Mouse (Mus musculus): Measurements from ENCODE around the gene Ifng. TPM values are rescaled to one million over a fixed set of nuclear protein-coding genes. Genes with fewer than 3 reads are reported as not detected.
"Not testable (repeated sequence)": the region's sequence is repeated elsewhere in the genome, so short reads cannot be mapped to it uniquely, and the experiment has no call there.

Gene Ifng
- polyA plus RNA-seq, 1 experiment = not detected

DNA sequence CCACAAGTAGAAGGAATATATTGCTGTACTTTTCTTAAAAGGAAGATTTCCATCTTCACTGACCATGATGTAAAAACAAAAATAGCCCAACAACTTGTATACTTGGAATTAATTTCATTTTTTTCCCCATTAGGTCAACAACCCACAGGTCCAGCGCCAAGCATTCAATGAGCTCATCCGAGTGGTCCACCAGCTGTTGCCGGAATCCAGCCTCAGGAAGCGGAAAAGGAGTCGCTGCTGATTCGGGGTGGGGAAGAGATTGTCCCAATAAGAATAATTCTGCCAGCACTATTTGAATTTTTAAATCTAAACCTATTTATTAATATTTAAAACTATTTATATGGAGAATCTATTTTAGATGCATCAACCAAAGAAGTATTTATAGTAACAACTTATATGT, 4.2 kb downstream of the Ifng start:
- H3K27ac ChIP-seq (ENCODE audit: insufficient read depth, low read length) = no peak overlapping the region
- no peak overlapping the region for H3K4me3 ChIP-seq (ENCODE audit: insufficient read depth, low read length)
- TF ChIP-seq CTCF (IDR thresholded peaks at IDR 0.05; ENCODE audit: borderline replicate concordance, insufficient read depth, low read length) = no peak
- TF ChIP-seq POLR2A (IDR thresholded peaks at IDR 0.05; ENCODE audit: low read depth, low read length) = no peak
- no peaks in the 10 kb centered on the region for H3K4me1 ChIP-seq (ENCODE audit: control insufficient read depth, insufficient read depth, low read length)

DNA sequence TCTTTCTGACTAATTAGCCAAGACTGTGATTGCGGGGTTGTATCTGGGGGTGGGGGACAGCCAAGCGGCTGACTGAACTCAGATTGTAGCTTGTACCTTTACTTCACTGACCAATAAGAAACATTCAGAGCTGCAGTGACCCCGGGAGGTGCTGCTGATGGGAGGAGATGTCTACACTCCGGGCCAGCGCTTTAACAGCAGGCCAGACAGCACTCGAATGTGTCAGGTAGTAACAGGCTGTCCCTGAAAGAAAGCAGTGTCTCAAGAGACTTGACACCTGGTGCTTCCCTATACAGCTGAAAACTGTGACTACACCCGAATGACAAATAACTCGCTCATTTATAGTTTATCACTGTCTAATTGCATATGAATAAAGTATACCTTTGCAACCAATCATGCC, 4.7 kb downstream of the Ifng start:
- no peak overlapping the region for H3K27ac ChIP-seq (ENCODE audit: insufficient read depth, low read length)
- TF ChIP-seq CTCF (IDR thresholded peaks at IDR 0.05; ENCODE audit: borderline replicate concordance, insufficient read depth, low read length) = no peak
- TF ChIP-seq POLR2A (IDR thresholded peaks at IDR 0.05; ENCODE audit: low read depth, low read length) = no peak
- no peaks in the 10 kb centered on the region for H3K4me1 ChIP-seq (ENCODE audit: control insufficient read depth, insufficient read depth, low read length)
- H3K4me3 ChIP-seq (ENCODE audit: insufficient read depth, low read length) = no peak overlapping the region

DNA sequence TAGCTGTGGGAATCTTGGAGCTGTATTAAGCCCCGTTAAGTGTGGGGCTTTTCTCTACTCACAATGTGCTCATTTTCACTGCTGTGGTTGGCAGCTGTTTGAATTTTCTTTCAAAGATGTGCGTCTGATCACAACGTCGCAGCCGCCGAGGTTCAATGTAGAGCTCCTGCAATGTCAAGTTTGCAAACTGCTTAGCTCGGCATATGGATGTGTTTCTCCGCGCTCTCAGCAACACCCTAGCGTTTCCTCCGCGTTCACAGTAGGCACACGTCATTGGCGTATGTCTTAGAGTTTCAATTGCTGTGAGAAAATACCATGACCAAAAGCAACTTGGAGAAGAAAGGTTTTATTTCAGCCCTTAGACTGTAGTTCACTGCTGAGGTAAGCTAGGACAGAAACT, 5.1 kb downstream of the Ifng start:
- Histone ChIP-seq H3K4me3 (ENCODE audit: insufficient read depth, low read length) (no peak overlapping the region), H3K27ac (ENCODE audit: insufficient read depth, low read length) (no peak overlapping the region), H3K4me1 (ENCODE audit: control insufficient read depth, insufficient read depth, low read length) (no peaks in the 10 kb centered on the region)
- TF ChIP-seq CTCF (IDR thresholded peaks at IDR 0.05; ENCODE audit: borderline replicate concordance, insufficient read depth, low read length) (no peak), POLR2A (IDR thresholded peaks at IDR 0.05; ENCODE audit: low read depth, low read length) (no peak)

DNA sequence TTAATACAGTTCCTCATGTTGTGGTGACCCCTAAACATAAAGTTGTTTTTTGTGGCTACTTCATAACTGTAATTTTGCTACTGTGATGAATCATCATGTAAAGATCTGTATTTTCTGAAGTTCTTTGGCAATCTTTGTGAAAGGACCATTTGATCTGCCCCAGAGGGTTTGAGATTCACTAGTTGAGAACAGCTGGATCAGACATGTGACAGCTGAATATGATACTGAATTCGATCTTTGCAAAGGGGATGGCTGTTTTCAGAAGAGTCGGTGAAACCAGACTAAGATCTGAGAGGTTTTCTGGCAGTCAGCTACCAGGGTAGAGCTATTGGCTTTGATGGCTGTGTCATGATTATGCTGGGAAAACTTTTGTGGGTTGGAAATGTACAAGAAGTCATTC, 10.9 kb downstream of the Ifng start:
- no peak overlapping the region for H3K27ac ChIP-seq (ENCODE audit: insufficient read depth, low read length)
- TF ChIP-seq CTCF (IDR thresholded peaks at IDR 0.05; ENCODE audit: borderline replicate concordance, insufficient read depth, low read length) (no peak), POLR2A (IDR thresholded peaks at IDR 0.05; ENCODE audit: low read depth, low read length) (no peak)
- H3K4me1 ChIP-seq (ENCODE audit: control insufficient read depth, insufficient read depth, low read length) = no peaks in the 10 kb centered on the region
- H3K4me3 ChIP-seq (ENCODE audit: insufficient read depth, low read length) = no peak overlapping the region

DNA sequence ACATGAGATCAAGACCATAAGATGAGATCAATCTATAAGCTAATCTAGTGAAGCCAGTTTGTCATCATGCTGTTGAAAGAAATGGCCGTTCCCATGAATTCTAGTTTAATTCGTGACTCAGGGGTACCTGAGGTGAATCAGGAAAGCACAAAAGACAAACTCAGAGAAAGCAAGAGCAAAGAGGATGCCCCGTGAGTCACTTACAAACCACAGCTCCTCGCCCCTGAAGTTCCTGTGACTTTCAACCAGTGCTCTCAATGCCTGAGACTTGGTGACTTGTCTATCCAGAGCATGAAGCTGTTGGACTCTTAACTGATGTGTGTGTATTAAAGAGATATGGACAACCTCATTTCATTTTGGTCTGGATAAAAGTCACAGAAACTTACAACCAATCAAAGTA, 17.9 kb downstream of the Ifng start:
- Histone ChIP-seq H3K4me3 (ENCODE audit: insufficient read depth, low read length) (no peak overlapping the region), H3K27ac (ENCODE audit: insufficient read depth, low read length) (no peak overlapping the region), H3K4me1 (ENCODE audit: control insufficient read depth, insufficient read depth, low read length) (no peaks in the 10 kb centered on the region)
- no peak for TF ChIP-seq POLR2A (IDR thresholded peaks at IDR 0.05; ENCODE audit: low read depth, low read length)

DNA sequence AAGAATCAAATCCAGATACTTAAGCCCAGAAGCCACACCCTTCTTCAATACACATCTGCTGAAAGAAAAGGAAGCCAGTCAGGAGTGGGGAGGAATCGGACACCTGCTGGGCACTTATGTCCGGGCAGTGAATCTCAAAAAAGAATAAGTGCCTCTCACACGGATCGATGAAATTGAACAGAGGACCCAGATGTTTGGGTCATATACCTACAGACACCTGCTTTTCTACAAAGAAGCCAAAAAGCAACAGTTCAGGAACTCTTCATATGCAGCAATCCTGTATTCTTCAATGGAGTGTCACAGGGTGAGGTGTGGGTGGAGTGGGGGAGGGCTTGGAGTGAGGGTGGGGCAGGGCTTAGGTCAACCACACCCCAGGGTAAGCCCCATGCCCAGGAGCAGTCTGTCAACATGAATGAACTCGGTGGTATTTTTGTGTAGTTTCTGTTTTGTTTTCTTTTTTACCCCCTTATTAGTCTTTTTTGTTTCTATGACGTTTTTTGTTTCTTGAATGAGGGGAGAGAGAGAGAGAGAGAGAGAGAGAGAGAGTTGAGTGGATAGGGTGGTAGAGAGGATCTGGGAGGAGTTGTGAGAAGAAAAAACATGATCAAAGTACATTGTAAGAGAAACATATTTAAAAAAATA, 20.4 kb downstream of the Ifng start:
- H3K4me3 ChIP-seq (ENCODE audit: insufficient read depth, low read length) = no peak overlapping the region
- TF ChIP-seq CTCF (IDR thresholded peaks at IDR 0.05; ENCODE audit: borderline replicate concordance, insufficient read depth, low read length) (no peak), POLR2A (IDR thresholded peaks at IDR 0.05; ENCODE audit: low read depth, low read length) (no peak)
- no peak overlapping the region for H3K27ac ChIP-seq (ENCODE audit: insufficient read depth, low read length)
- H3K4me1 ChIP-seq (ENCODE audit: control insufficient read depth, insufficient read depth, low read length) = no peaks in the 10 kb centered on the region

DNA sequence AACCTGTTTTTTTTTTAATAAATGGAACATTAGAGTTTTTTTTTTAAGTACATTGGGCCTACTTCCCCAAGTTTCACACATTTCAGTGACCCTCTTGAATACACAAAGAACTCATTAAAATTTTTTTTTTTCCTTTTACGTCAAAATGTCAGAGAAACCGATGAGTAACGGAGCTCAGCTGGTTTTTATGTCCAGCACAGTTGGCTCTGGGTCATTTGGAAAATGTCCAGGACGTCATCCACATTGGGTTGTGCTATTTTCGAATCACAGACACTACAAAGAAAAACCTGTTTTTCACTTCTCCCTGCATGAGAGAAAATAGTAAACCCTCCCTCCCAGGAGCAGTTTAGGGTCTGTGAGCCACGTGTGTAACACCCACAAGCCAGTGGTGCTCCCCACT, 25.6 kb downstream of the Ifng start:
- no peak for TF ChIP-seq CTCF (IDR thresholded peaks at IDR 0.05; ENCODE audit: borderline replicate concordance, insufficient read depth, low read length)
- no peak for TF ChIP-seq POLR2A (IDR thresholded peaks at IDR 0.05; ENCODE audit: low read depth, low read length)
- Histone ChIP-seq H3K27ac (ENCODE audit: insufficient read depth, low read length) (no peak overlapping the region), H3K4me1 (ENCODE audit: control insufficient read depth, insufficient read depth, low read length) (no peaks in the 10 kb centered on the region; the same call in 1 of the 2 replicates), H3K4me3 (ENCODE audit: insufficient read depth, low read length) (no peak overlapping the region)

DNA sequence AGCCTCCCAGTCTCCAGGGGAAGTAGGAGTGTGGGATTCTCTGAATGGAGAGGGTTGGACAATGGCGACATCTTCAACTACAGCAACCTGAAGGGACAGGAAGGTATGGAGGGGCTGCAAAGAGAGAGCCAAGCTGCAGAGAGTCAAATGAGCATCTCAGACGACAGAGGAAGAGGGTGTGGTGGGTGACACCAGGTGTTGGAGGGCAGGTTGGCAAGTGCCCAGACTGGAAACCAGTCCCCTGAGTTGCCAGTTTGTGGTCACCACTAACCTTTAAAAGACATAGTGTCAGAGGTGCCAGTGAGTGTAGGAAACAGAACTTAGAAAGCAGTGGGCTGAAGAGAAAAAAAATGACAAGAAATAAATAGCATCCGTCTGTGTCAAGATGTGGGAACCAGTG, 28.2 kb downstream of the Ifng start:
- Histone ChIP-seq H3K27ac (ENCODE audit: insufficient read depth, low read length) (no peak overlapping the region), H3K4me1 (ENCODE audit: control insufficient read depth, insufficient read depth, low read length) (no peaks in the 10 kb centered on the region; the same call in 1 of the 2 replicates), H3K4me3 (ENCODE audit: insufficient read depth, low read length) (no peak overlapping the region)
- TF ChIP-seq CTCF (IDR thresholded peaks at IDR 0.05; ENCODE audit: borderline replicate concordance, insufficient read depth, low read length) = no peak

DNA sequence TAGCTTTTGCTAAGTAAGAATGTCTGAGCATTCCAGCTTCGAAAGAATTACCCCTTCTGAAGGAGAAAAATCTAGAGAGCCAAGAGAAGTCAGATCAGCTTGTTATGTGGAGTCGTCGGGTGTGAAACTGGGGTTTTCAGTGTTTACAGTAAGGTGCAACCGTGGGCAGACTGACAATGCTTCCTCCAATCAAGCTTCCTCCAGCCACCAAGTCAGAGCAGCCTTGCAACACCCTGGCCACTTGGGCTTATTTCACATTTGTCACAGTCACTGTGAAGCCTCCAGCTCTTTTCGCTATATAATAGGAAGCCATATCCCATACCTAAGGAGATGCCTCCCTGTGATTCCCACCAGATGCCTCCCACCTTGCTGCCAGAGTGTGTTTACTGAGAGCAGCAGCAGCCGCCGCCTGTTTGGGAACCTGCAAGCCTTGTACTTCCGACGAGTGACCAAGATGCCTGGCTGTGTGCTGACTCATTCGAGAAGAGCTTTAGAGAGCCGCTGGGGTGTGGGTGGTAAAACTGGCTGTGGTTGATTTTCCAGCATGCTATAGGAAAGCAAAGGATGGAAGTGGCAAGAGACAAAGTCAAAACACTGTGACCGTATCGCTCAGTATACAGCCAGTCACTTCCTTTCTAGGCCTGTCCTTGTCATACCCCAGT, 29.6 kb downstream of the Ifng start:
- H3K27ac ChIP-seq (ENCODE audit: insufficient read depth, low read length) = no peak overlapping the region; the same call in 1 of the 2 replicates
- TF ChIP-seq CTCF (IDR thresholded peaks at IDR 0.05; ENCODE audit: borderline replicate concordance, insufficient read depth, low read length) = no peak
- TF ChIP-seq POLR2A (IDR thresholded peaks at IDR 0.05; ENCODE audit: low read depth, low read length) = no peak
- H3K4me1 ChIP-seq (ENCODE audit: control insufficient read depth, insufficient read depth, low read length) = no peaks in the 10 kb centered on the region; the same call in 1 of the 2 replicates
- no peak overlapping the region for H3K4me3 ChIP-seq (ENCODE audit: insufficient read depth, low read length)

DNA sequence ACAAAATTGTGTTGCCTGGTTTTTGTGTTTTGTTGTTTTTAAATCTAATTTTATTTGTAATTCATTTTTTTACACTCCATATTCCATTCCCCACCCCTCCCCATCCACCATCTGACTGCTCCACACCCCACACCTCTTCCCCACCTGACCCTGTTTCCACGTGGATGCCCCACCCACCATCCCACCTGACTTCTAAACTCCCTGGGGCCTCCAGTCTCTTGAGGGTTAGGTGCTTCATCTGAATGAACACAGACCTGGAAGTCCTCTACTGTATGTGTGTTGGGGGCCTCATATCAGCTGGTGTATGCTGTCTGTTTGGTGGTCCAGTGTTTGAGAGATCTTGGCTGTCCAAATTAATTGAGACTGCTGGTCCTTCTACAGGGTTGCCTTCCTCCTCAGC, 32.0 kb downstream of the Ifng start:
- H3K27ac ChIP-seq (ENCODE audit: insufficient read depth, low read length); H3K4me1 ChIP-seq (ENCODE audit: control insufficient read depth, insufficient read depth, low read length); H3K4me3 ChIP-seq (ENCODE audit: insufficient read depth, low read length): not testable (repeated sequence)
